Mouse (Mus musculus) bone marrow, adult 2 months (tissue): ENCODE measurements at regions not wholly inside any gene's neighbourhood (a gene's known extent, or its start where the extent isn't known, plus 50 kb on each side); places are given as distances from the start of the nearest gene placed in this dataset.

Source experiments
- CTCF ChIP-seq: fragments of 200-500 bp; IDR thresholded peaks from 2 replicates; pipeline ENCODE4 v1.5.1; 2011; ENCODE audit warnings: low read length, control low read depth; ENCODE audit not compliant: control insufficient read depth, insufficient read depth
- POLR2A ChIP-seq: fragments of 200-500 bp; IDR thresholded peaks from 2 replicates; pipeline ENCODE4 v1.6.1; 2011; ENCODE audit warnings: low read depth, mild to moderate bottlenecking, control low read depth, low read length, borderline replicate concordance; ENCODE audit not compliant: control insufficient read depth

- no peak for TF ChIP-seq CTCF
- TF ChIP-seq POLR2A: no peak
These were observed 63.5 kb upstream of the Ahr start for GRCm38 (mm10) chr12:35598298-35598697.
